Mouse (Mus musculus): ENCODE measurements at regions not wholly inside any gene's neighbourhood (a gene's known extent, or its start where the extent isn't known, plus 50 kb on each side); places are given as distances from the start of the nearest gene placed in this dataset.
"Not testable (repeated sequence)": the region's sequence is repeated elsewhere in the genome, so short reads cannot be mapped to it uniquely, and the experiment has no call there.

- CTCF ChIA-PET, result no interaction called here
- POLR2A ChIA-PET, result no interaction called here
These were observed 776.2 kb downstream of the Diaph2 start for GRCm38 (mm10) chrX:130525770-130526169.

GRCm38 (mm10) chrX:130533171-130534156 is 783.9 kb downstream of the Diaph2 start:
- ChIA-PET POLR2A (no interaction called here), CTCF (no interaction called here)

DNA sequence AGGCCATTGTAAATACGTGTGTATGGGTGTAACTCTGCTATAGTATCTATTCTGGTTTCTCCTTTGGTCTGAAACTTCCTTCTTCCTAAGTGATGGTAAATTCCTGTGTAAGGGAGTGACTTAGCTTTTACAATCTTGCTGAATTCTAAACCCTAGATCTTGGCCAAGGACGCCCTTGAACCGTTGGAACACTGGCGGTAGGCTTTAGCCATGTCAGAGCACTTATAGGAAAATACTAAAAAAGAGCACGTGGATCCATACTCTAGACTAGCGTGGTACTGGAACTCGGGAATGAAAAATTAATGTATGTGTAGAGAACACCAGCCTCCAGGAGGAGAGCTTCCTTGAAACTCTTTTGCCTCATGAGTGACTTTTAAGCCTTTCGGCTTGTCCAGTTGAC is 789.2 kb downstream of the Diaph2 start:
- CTCF ChIA-PET, result not testable (repeated sequence)

GRCm38 (mm10) chrX:130548001-130548400 is 798.5 kb downstream of the Diaph2 start:
- ChIA-PET POLR2A (interaction anchor here in 1 of 4 experiments (0.6 kb wide), 1 partner anchor 23 kb away, joined by 7 read pairs; no protein-coding TSS in a partner anchor), CTCF (no interaction called here)

More for the DNA sequence above, 789.2 kb downstream of the Diaph2 start:
- POLR2A ChIA-PET, result interaction anchor here in 1 of 4 experiments (1.3 kb wide), 1 partner anchor 17 kb away, joined by 6 read pairs; no protein-coding TSS in a partner anchor

- POLR2A ChIA-PET, result no interaction called here
- CTCF ChIA-PET, result interaction anchor here in 1 of 4 experiments (0.5 kb wide), 1 partner anchor 648 kb away, joined by 4 read pairs; no protein-coding TSS in a partner anchor
These were observed 799.7 kb downstream of the Diaph2 start for GRCm38 (mm10) chrX:130549275-130549674.

DNA sequence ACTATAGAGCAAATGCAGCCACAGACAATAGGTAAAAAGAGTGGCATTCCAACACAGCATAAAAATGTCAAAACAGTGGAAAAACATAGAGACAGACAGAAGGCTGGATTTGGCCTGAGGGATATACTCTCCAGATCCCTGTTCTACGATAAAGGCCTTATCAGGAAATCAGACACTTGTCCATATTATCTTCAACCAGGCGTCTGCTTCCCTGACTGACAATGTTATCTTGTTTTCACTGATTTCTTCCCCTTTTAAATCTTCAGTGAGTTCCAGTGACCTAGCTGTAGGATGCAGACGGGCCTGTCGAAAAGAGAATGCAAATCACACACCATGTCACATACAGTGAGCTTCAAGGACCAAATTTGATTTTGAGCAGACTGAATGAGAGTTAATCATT is 800.4 kb downstream of the Diaph2 start:
- CTCF ChIA-PET, result no interaction called here
- POLR2A ChIA-PET, result no interaction called here

GRCm38 (mm10) chrX:130557251-130557650 is 807.7 kb downstream of the Diaph2 start:
- ChIA-PET CTCF (no interaction called here), POLR2A (no interaction called here)

DNA sequence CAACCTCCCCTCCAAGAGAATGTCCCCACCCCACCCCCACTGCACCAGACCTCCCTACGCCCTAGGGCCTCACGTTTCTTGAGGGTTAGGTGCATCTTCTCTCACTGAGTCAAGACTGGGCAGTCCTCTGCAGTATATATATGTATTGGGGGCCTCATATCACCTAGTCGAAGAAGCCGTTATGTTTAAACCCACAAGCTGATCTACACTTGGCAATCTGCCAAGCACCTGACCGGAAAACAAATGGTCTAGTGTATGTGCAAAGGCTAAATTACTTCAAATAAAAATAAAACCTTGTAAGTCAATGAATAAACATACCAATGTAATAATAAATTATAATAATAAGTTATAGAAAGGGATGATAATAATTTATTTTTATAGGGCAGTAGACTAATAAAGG is 828.2 kb downstream of the Diaph2 start:
- POLR2A ChIA-PET, result no interaction called here
- CTCF ChIA-PET, result no interaction called here

DNA sequence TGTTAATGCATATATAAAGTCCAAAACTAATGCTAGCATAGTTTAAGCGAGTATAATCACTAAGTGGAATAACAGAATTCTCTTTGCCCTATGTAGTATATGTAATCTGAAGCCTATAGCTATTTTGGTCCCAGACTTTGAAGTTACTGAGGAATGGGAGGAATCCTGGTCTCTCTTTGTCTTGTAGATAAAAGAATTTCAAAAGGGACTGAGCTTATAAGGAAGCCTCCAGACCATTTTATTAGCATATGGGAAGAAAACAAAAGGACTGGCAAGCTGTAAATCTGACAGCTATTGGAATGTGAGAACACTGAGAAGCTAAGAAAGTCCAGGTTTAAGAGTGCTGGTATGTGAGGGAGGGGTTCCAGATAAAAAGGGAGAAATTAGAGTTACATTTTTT is 847.1 kb downstream of the Diaph2 start:
- ChIA-PET CTCF (no interaction called here), POLR2A (interaction anchor here (0.5 to 0.9 kb wide), 4 partner anchors 40 to 61 kb away, joined by 3 read pairs; no protein-coding TSS in a partner anchor)

DNA sequence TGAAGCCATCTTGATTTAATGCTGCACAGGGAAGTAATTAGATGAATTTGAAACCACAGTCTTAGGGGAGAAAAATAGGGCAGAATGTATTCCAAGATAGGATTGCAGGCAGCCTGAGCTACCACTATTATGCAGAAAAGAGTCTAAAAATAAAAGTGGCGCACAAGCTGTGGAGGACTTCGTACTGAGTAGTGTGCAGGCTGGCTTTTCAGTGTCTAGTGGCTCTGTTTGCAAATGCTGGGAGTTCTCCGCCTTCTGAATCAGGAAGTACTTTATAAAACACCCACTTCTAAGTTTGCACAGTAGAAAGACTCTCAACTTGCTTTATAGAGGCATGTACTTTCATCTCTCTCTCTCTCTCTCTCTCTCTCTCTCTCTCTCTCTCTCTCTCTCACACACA is 852.4 kb downstream of the Diaph2 start:
- ChIA-PET CTCF (no interaction called here), POLR2A (no interaction called here)

- ChIA-PET CTCF (no interaction called here), POLR2A (no interaction called here)
These were observed 889.0 kb downstream of the Diaph2 start for GRCm38 (mm10) chrX:130638513-130638912.

DNA sequence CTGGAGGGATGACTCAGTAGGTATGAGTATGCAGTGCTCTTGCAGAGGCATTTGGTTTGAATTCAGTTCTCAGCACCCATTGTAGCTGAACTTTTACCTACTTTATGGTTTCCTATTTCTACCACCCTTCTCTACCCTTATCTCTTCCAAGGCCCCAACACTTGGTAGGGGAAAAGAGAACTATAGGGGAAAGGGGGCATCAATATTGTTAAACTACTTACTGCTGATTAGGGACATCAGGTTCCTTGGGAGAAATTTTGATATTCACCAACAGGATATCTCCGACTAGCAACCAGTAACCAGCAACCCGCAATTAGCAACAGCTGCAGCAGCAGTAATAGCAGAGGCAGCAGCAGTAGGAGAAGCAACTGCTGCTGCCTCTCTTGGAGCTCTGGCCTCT is 906.3 kb downstream of the Diaph2 start:
- POLR2A ChIA-PET, result no interaction called here
- CTCF ChIA-PET, result no interaction called here

DNA sequence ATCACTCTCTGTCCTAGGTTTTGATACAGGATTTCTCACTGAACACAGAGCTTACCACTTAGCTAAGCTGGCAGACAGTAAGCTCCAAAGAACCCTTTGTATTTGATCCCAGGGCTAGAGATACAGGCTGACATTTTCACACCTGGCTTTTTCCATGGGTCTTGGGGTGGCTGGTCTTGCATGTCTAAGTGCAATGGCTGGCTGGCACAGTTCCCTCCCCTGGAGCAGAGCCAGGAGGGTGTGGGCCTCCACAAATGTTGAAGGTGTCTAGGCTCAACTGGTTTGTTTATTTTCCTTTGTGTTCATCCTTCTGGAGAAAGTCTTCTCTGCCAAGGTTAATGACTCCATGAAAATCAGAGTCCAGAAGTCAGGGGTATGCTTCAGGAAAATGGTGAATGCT is 934.8 kb downstream of the Diaph2 start:
- ChIA-PET POLR2A (no interaction called here), CTCF (no interaction called here)

GRCm38 (mm10) chrX:130708929-130709328 is 959.4 kb downstream of the Diaph2 start:
- CTCF ChIA-PET, result no interaction called here
- POLR2A ChIA-PET, result no interaction called here

DNA sequence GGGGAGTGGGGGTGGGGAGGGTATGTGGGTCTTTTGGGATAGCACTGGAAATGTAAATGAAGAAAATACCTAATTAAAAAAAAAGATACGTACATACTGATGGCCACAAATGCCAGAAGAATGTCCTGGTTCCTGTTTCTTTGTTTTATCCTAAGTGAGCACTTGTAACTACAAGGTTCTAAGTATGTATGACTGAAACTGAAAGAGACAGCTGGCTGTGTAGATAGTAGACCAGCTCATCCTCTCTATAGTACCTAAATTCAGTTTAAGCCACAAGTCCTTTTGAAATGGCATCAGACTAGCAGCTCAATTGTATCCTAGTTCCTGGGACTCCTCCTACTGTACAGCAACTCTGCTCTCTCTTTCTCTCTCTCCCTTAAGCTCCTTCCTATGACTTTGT is 994.6 kb downstream of the Diaph2 start:
- CTCF ChIA-PET, POLR2A ChIA-PET: not testable (repeated sequence)

Measured in embryonic stem cell, embryonic (primary cell).